Mouse (Mus musculus) ES-E14 (cell line): Measurements from ENCODE around the gene Nectin2.

Experiments used
- CHD2 ChIP-seq: IDR thresholded peaks from 2 replicates; pipeline ENCODE4 v1.6.1; 2014; ENCODE audit warnings: mild to moderate bottlenecking, low read depth, low read length, inconsistent platforms
- HCFC1 ChIP-seq: IDR thresholded peaks from 2 replicates; pipeline ENCODE4 v1.6.1; 2012; ENCODE audit warnings: low read length, inconsistent platforms, borderline replicate concordance; ENCODE audit not compliant: insufficient read depth
- MAFK ChIP-seq: IDR thresholded peaks from 2 replicates; pipeline ENCODE4 v1.6.1; 2014; ENCODE audit warnings: mild to moderate bottlenecking, low read depth, low read length, inconsistent platforms; ENCODE audit not compliant: insufficient read depth
- ZC3H11A ChIP-seq: IDR thresholded peaks from 2 replicates; pipeline ENCODE4 v1.6.1; 2012; ENCODE audit warnings: low read depth, mild to moderate bottlenecking, inconsistent platforms, low read length, borderline replicate concordance
- ZNF384 ChIP-seq: IDR thresholded peaks from 2 replicates; pipeline ENCODE4 v1.6.1; 2012; ENCODE audit warnings: low read depth, low read length, inconsistent platforms

DNA sequence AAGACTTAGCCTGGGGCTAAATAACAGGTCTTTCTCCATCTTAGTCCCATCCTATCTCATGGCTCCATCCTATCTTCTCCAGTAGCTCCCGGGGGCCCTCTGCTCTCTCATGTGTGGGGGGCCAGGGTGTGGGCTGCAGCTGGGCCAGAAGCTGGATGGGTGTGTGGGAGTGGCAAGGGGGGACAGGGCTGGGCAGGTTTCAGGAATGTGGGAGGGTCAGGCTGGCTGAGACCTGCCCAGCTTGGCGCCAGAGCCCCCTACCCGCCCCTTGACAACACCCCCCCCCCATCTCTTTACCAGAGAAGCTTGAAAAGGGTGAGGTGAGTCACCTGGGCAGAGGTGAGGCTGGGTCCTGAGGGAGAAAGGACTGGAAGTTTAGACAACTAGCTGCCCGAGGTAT, 18.7 kb upstream of the Nectin2 start:
- TF ChIP-seq MAFK: no peak
- TF ChIP-seq ZC3H11A: no peak
- TF ChIP-seq CHD2: no peak
- TF ChIP-seq ZNF384: no peak
- no peak for TF ChIP-seq HCFC1
